Mouse (Mus musculus): ENCODE measurements at regions not wholly inside any gene's neighbourhood (a gene's known extent, or its start where the extent isn't known, plus 50 kb on each side); places are given as distances from the start of the nearest gene placed in this dataset.

GRCm38 (mm10) chr2:78059801-78060416 is 113.7 kb upstream of the Cwc22 start:
- Histone ChIP-seq H3K36me3 (replicated peaks) (no peaks in the 10 kb centered on the region), H3K9me3 (replicated peaks) (no peaks in the 10 kb centered on the region), H3K4me3 (ENCODE audit: low read depth, low read length) (no peak overlapping the region), H3K27me3 (ENCODE audit: insufficient read depth, low read length) (no peaks in the 10 kb centered on the region), H3K4me1 (ENCODE audit: insufficient read depth, low read depth, low read length) (no peaks in the 10 kb centered on the region)
- TF ChIP-seq GATA2 (IDR thresholded peaks at IDR 0.05; ENCODE audit: borderline replicate concordance, low read depth, low read length) (no peak), TAL1 (conservative IDR thresholded peaks at IDR 0.05; ENCODE audit: low read depth, low read length) (no peak)
- ATAC-seq (ENCODE audit: extremely low read depth, insufficient number of reproducible peaks, low FRiP score, poor library complexity, severe bottlenecking), result no peak
- no peak for DNase-seq (ENCODE audit: low spot score)

- ATAC-seq (ENCODE audit: extremely low read depth, insufficient number of reproducible peaks, low FRiP score, poor library complexity, severe bottlenecking) (no peak), DNase-seq (ENCODE audit: low spot score) (no peak)
- no peaks in the 10 kb centered on the region for H3K4me1 ChIP-seq (ENCODE audit: insufficient read depth, low read depth, low read length)
- no peak for TF ChIP-seq GATA1 (IDR thresholded peaks at IDR 0.05; ENCODE audit: borderline replicate concordance, low read length)
- TF ChIP-seq TAL1 (conservative IDR thresholded peaks at IDR 0.05; ENCODE audit: low read depth, low read length), result no peak
- TF ChIP-seq GATA2 (IDR thresholded peaks at IDR 0.05; ENCODE audit: borderline replicate concordance, low read depth, low read length), result no peak
- no peak for TF ChIP-seq POLR2AphosphoS5 (IDR thresholded peaks at IDR 0.05; ENCODE audit: insufficient replicate concordance, low read depth, low read length)
- TF ChIP-seq CTCF (IDR thresholded peaks at IDR 0.05; ENCODE audit: low read depth, low read length), result no peak
- no peaks in the 10 kb centered on the region for H3K36me3 ChIP-seq (replicated peaks)
- no peak overlapping the region for H3K4me3 ChIP-seq (ENCODE audit: low read depth, low read length)
- H3K9me3 ChIP-seq (replicated peaks), result no peaks in the 10 kb centered on the region
- no peaks in the 10 kb centered on the region for H3K27me3 ChIP-seq (ENCODE audit: insufficient read depth, low read length)
Observed at GRCm38 (mm10) chr2:78058988-78059387, 112.8 kb upstream of the Cwc22 start.

- H3K4me3 ChIP-seq (ENCODE audit: low read depth, low read length), result no peak overlapping the region
- no peaks in the 10 kb centered on the region for H3K9me3 ChIP-seq (replicated peaks)
- H3K27me3 ChIP-seq (ENCODE audit: insufficient read depth, low read length), result no peaks in the 10 kb centered on the region; the same call in 1 of the 2 replicates
- no peak for TF ChIP-seq GATA2 (IDR thresholded peaks at IDR 0.05; ENCODE audit: borderline replicate concordance, low read depth, low read length)
- no peak for TF ChIP-seq GATA1 (IDR thresholded peaks at IDR 0.05; ENCODE audit: borderline replicate concordance, low read length)
- TF ChIP-seq CTCF (IDR thresholded peaks at IDR 0.05; ENCODE audit: low read depth, low read length), result no peak
- TF ChIP-seq POLR2AphosphoS5 (IDR thresholded peaks at IDR 0.05; ENCODE audit: insufficient replicate concordance, low read depth, low read length), result no peak
- no peak for TF ChIP-seq TAL1 (conservative IDR thresholded peaks at IDR 0.05; ENCODE audit: low read depth, low read length)
- H3K4me1 ChIP-seq (ENCODE audit: insufficient read depth, low read depth, low read length), result peaks cover 3% of the 10 kb centered on the region; the same call in 1 of the 2 replicates
- ATAC-seq (ENCODE audit: extremely low read depth, insufficient number of reproducible peaks, low FRiP score, poor library complexity, severe bottlenecking) (no peak), DNase-seq (ENCODE audit: low spot score) (no peak)
- no peaks in the 10 kb centered on the region for H3K36me3 ChIP-seq (replicated peaks)
Observed at GRCm38 (mm10) chr2:78053910-78054309, 107.7 kb upstream of the Cwc22 start.

GRCm38 (mm10) chr2:78050542-78050941 is 104.4 kb upstream of the Cwc22 start:
- ATAC-seq (ENCODE audit: extremely low read depth, insufficient number of reproducible peaks, low FRiP score, poor library complexity, severe bottlenecking), result no peak
- TF ChIP-seq CTCF (IDR thresholded peaks at IDR 0.05; ENCODE audit: low read depth, low read length), result no peak
- TF ChIP-seq GATA2 (IDR thresholded peaks at IDR 0.05; ENCODE audit: borderline replicate concordance, low read depth, low read length), result no peak
- TF ChIP-seq TAL1 (conservative IDR thresholded peaks at IDR 0.05; ENCODE audit: low read depth, low read length), result no peak
- TF ChIP-seq GATA1 (IDR thresholded peaks at IDR 0.05; ENCODE audit: borderline replicate concordance, low read length), result no peak
- no peak for TF ChIP-seq POLR2AphosphoS5 (IDR thresholded peaks at IDR 0.05; ENCODE audit: insufficient replicate concordance, low read depth, low read length)
- no peaks in the 10 kb centered on the region for H3K9me3 ChIP-seq (replicated peaks)

GRCm38 (mm10) chr2:78049248-78049874 is 103.2 kb upstream of the Cwc22 start:
- H3K36me3 ChIP-seq (replicated peaks), result no peaks in the 10 kb centered on the region
- no peaks in the 10 kb centered on the region; the same call in 1 of the 2 replicates for H3K27me3 ChIP-seq (ENCODE audit: insufficient read depth, low read length)
- ATAC-seq (ENCODE audit: extremely low read depth, insufficient number of reproducible peaks, low FRiP score, poor library complexity, severe bottlenecking) (peak; percentile 22; the same call in 1 of the 2 replicates), DNase-seq (ENCODE audit: low spot score) (no peak)
- H3K4me3 ChIP-seq (ENCODE audit: low read depth, low read length), result no peak overlapping the region
- H3K4me1 ChIP-seq (ENCODE audit: insufficient read depth, low read depth, low read length), result peaks cover 6% of the 10 kb centered on the region; the same call in 1 of the 2 replicates
- no peaks in the 10 kb centered on the region for H3K9me3 ChIP-seq (replicated peaks)
- TF ChIP-seq CTCF (IDR thresholded peaks at IDR 0.05; ENCODE audit: low read depth, low read length) (0 out of 2 replicates have a peak, but pooled peaks have one; percentile 16), POLR2AphosphoS5 (IDR thresholded peaks at IDR 0.05; ENCODE audit: insufficient replicate concordance, low read depth, low read length) (no peak)

More at GRCm38 (mm10) chr2:78050542-78050941, 104.4 kb upstream of the Cwc22 start:
- DNase-seq (ENCODE audit: low spot score), result no peak
- no peaks in the 10 kb centered on the region for H3K36me3 ChIP-seq (replicated peaks)
- no peaks in the 10 kb centered on the region; the same call in 1 of the 2 replicates for H3K27me3 ChIP-seq (ENCODE audit: insufficient read depth, low read length)
- no peak overlapping the region for H3K4me3 ChIP-seq (ENCODE audit: low read depth, low read length)
- peaks cover 6% of the 10 kb centered on the region; the same call in 1 of the 2 replicates for H3K4me1 ChIP-seq (ENCODE audit: insufficient read depth, low read depth, low read length)

- Histone ChIP-seq H3K27me3 (ENCODE audit: insufficient read depth, low read length) (no peaks in the 10 kb centered on the region; the same call in 1 of the 2 replicates), H3K4me1 (ENCODE audit: insufficient read depth, low read depth, low read length) (peaks cover 6% of the 10 kb centered on the region; the same call in 1 of the 2 replicates), H3K36me3 (replicated peaks) (no peaks in the 10 kb centered on the region), H3K9me3 (replicated peaks) (no peaks in the 10 kb centered on the region), H3K4me3 (ENCODE audit: low read depth, low read length) (no peak overlapping the region)
- no peak for DNase-seq (ENCODE audit: low spot score)
- no peak for ATAC-seq (ENCODE audit: extremely low read depth, insufficient number of reproducible peaks, low FRiP score, poor library complexity, severe bottlenecking)
- 0 out of 2 replicates have a peak, but pooled peaks have one; percentile 3 for TF ChIP-seq CTCF (IDR thresholded peaks at IDR 0.05; ENCODE audit: low read depth, low read length)
- TF ChIP-seq GATA1 (IDR thresholded peaks at IDR 0.05; ENCODE audit: borderline replicate concordance, low read length), result no peak
Observed at GRCm38 (mm10) chr2:78048706-78049055, 102.5 kb upstream of the Cwc22 start.

Measured in G1E (cell line).